Mouse (Mus musculus) bone marrow macrophage, adult 2 months (primary cell): Measurements from ENCODE around the gene Rexo5. TPM values are rescaled to one million over a fixed set of nuclear protein-coding genes. Genes with fewer than 3 reads are reported as not detected.

Experiments
- H3K27ac ChIP-seq: 2 replicates; pipeline ENCODE4 v1.5.1; 2012; ENCODE audit warnings: low read depth, low read length; ENCODE audit not compliant: insufficient read depth
- H3K4me1 ChIP-seq: 2 replicates; pipeline ENCODE4 v1.6.1; 2012; ENCODE audit warnings: low read length; ENCODE audit not compliant: control insufficient read depth, insufficient read depth
- H3K4me3 ChIP-seq: 2 replicates; pipeline ENCODE4 v1.5.1; 2012; ENCODE audit warnings: mild to moderate bottlenecking, low read length, moderate library complexity; ENCODE audit not compliant: insufficient read depth
- CTCF ChIP-seq: IDR thresholded peaks from 2 replicates; pipeline ENCODE4 v1.5.1; 2012; ENCODE audit warnings: low read depth, mild to moderate bottlenecking, low read length, moderate library complexity
- POLR2A ChIP-seq: IDR thresholded peaks from 2 replicates; pipeline ENCODE4 v1.6.1; 2012; ENCODE audit warnings: mild to moderate bottlenecking, low read depth, low read length, borderline replicate concordance
- polyA plus RNA-seq: library from polyadenylated mRNA; stranded (reverse); fragments of >200 nt; gene quantifications from 2 replicates; pipeline ENCODE4 v1.2.4, GENCODE M21; 2012; ENCODE audit not compliant: missing spikeins, insufficient read depth, insufficient read length

Gene Rexo5
- 17.0 and 27.5 TPM in 2 replicates for polyA plus RNA-seq

- Histone ChIP-seq H3K4me3 (peak within 1 kb of the TSS; percentile 75), H3K4me1 (no peaks in the 10 kb centered on the region; the same call in 1 of the 2 replicates), H3K27ac (peak within 1 kb of the TSS; percentile 5; the same call in 1 of the 2 replicates)
- TF ChIP-seq POLR2A = no peak
- no peak for TF ChIP-seq CTCF
Measured at GRCm38 (mm10) chr7:119793586-119794250, at the start of gene Rexo5, which contains the start of gene Eri2. Gene Rexo5 (plus strand): TSS chr7:119794006. Gene Eri2 (minus strand): TSS chr7:119794058.

DNA sequence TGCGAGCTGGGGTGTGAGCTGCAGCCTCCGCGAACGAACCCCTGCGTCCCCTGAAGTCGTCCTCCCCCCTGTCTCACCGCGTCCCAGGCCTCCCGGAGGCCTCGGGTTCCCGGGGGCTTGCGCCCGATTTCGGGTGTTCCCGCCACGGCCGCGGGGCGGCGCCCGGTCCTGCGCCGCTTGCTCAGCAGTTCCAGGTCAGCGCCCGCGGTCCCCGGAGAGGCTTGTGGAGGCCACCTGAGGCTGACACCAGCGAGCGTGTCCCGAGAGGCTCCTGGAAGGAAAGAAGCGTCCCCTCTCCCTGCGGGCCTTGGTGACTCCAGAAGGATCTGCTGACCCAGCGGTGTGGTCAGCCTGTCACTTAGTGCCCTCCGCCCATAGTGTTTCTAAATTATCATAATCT lies 49.5 kb upstream of the Rexo5 start:
- no peak overlapping the region for H3K27ac ChIP-seq
- no peaks in the 10 kb centered on the region for H3K4me1 ChIP-seq
- TF ChIP-seq POLR2A (no peak), CTCF (0 out of 2 replicates have a peak, but pooled peaks have one; percentile 7)
- H3K4me3 ChIP-seq = no peak overlapping the region

- H3K4me1 ChIP-seq = no peaks in the 10 kb centered on the region
- no peak overlapping the region for H3K27ac ChIP-seq
- TF ChIP-seq POLR2A = no peak
- no peak for TF ChIP-seq CTCF
- H3K4me3 ChIP-seq = no peak overlapping the region
Measured at GRCm38 (mm10) chr7:119745869-119746268, 47.9 kb upstream of the Rexo5 start.

- Histone ChIP-seq H3K4me1 (no peaks in the 10 kb centered on the region), H3K4me3 (no peak overlapping the region), H3K27ac (no peak overlapping the region)
- no peak for TF ChIP-seq CTCF
Measured at GRCm38 (mm10) chr7:119748761-119749160, 45.0 kb upstream of the Rexo5 start.

- H3K27ac ChIP-seq = no peak overlapping the region
- no peak overlapping the region for H3K4me3 ChIP-seq
- H3K4me1 ChIP-seq = no peaks in the 10 kb centered on the region
- TF ChIP-seq POLR2A = no peak
- no peak for TF ChIP-seq CTCF
Measured at GRCm38 (mm10) chr7:119749942-119750341, 43.9 kb upstream of the Rexo5 start.

DNA sequence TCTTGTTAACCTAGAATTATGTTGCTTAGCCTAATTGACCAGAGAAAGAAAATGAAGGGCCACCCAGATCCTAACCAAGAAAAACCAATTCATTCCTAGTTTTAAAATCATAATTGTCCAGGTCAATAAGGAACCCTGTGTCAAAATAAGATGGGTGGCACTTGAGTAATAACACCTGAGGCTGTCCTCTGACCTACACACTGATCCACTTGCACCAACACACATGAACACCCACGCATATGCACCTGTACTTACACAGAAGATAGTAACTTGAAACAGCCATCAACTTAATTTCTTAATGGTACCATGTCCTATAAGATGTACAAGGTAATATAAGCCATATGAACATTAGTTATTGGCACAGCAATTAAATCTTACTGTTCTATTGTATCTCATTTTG lies 40.1 kb upstream of the Rexo5 start:
- Histone ChIP-seq H3K4me1 (no peaks in the 10 kb centered on the region), H3K4me3 (no peak overlapping the region), H3K27ac (no peak overlapping the region)
- no peak for TF ChIP-seq CTCF
- no peak for TF ChIP-seq POLR2A

DNA sequence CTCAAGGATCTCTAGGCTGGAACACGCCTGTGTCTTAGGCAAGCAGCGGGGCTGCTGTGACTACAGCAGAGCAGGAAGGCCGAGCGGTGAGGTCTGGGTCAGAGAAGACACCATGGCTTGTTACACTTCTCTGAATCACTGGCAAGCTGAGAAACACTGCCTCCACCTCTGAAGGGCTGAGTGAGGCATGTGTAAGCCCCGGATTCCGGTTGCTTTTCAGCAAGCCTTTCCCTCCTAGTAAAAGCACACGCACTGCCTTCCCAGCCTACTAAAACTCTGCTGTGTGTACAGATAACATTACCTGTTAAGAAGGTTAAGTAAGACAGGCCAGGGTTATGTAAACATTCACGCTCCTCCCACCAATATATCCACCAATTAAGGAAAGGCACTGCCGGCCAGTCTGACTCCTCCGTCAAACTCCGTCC lies 33.3 kb upstream of the Rexo5 start, which contains the start of gene Acsm3:
Gene Acsm3, plus strand, starts transcription at position 397 of the 425 bp plus-strand sequence.
- H3K4me1 ChIP-seq = no peaks in the 10 kb centered on the region
- TF ChIP-seq CTCF (no peak), POLR2A (no peak)
- H3K4me3 ChIP-seq = no peak within 1 kb of the TSS
- H3K27ac ChIP-seq = no peak within 1 kb of the TSS

DNA sequence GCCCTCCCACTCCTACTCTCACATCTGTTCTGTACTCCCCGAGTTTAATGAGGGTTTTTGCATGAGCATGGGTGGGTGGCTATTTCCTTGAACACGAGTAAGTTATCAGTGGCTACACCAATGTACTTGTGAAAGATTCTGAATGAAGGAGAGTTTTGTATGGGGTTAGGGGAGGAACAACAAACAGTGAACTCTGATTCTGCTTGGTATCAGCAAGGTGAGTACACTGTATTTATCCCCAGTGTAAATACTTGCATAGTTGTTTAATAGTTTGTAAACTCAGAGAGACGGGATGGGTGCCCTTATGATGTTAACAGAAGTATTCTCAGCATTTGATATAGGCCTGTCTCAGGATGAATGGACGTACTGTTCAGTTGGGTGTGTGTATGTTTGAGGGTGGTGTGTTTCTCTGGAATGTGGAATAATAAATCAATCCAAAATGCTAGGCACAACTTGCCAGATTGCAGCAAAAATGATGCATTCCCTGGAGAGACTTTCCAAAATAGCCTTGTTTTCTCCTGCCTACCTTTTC lies 31.6 kb upstream of the Rexo5 start:
- Histone ChIP-seq H3K4me1 (no peaks in the 10 kb centered on the region), H3K27ac (no peak overlapping the region), H3K4me3 (no peak overlapping the region)
- TF ChIP-seq CTCF = no peak

DNA sequence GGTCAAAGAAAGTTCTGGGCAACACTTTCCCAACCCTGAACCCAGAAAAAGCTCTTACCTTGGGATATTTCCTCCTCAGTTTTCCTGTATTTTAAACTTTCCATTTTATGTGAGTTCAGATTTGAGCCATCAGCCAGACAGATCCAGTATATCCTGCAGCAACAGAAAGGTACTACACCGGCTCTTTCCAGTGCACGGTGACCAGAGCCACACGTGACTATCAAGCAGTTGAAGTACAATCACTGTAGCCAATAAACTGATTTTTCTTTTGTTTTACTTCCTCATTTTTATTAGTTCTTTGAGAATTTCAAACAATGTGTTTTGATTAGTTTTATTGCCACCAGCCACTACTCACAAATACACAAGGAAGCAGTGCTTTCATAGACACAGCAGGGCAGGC lies 29.4 kb upstream of the Rexo5 start:
- no peak for TF ChIP-seq CTCF
- TF ChIP-seq POLR2A = no peak
- Histone ChIP-seq H3K4me1 (no peaks in the 10 kb centered on the region), H3K4me3 (no peak overlapping the region), H3K27ac (no peak overlapping the region)

DNA sequence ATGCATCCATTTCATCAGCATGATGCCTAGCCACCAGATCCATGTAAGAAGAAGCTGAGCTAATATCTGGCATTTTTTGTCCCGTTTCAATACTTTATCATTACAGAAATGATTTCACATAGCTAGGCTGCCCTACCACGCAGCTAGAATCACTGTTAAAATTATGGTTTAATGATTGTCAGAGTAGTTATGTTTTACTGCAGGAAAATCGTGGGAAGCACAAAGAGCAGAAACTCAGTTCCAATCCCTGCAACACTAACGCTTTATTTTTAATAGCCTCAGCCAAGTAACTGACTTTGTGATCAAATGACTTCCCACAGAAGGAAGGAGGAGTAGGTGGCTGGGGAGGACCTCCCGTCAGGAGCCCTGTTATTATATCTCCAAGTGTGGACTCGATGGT lies 26.8 kb upstream of the Rexo5 start:
- TF ChIP-seq CTCF (no peak), POLR2A (no peak)
- no peak overlapping the region for H3K4me3 ChIP-seq
- H3K4me1 ChIP-seq = no peaks in the 10 kb centered on the region
- no peak overlapping the region for H3K27ac ChIP-seq

DNA sequence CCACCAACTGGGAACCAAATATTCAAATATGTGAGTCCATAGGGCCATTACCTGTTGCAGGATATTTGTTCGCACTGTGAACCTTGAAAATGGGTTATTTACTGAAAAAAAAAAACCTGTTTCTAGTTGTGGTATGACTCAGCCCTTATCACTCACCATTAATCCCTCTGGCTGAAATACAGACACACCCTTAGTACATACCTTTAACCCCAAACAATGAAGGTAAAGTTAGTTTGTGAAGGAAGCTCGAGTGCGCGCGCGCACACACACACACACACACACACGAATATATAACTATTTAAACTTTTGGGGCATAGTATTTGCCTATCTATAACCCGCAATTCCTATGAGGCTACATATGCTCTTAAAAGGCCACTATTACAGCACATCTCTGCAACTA lies 23.9 kb upstream of the Rexo5 start:
- Histone ChIP-seq H3K27ac (no peak overlapping the region), H3K4me3 (no peak overlapping the region), H3K4me1 (no peaks in the 10 kb centered on the region)
- no peak for TF ChIP-seq POLR2A
- TF ChIP-seq CTCF = no peak
